Mouse (Mus musculus) limb, embryonic 11.5 days (tissue): ENCODE results near the gene Cryz. TPM values are rescaled to one million over a fixed set of nuclear protein-coding genes. Genes with fewer than 3 reads are reported as not detected.
A peak's percentile ranks its signal among the peaks of the same experiment; 100 is the strongest.

Experiments
- ATAC-seq: fragments of 200-750 bp; cut with Nextera tagmentation; 2 replicates; pipeline ENCODE4 v1.8.0; 2017; ENCODE audit warnings: low read depth; ENCODE audit not compliant: insufficient number of reproducible peaks, low FRiP score, low TSS enrichment
- DNase-seq: peaks from one replicate; pipeline ENCODE4 v3.0.0-alpha.2; 2015; ENCODE audit warnings: low spot score
- H3K27ac ChIP-seq: fragments of 300-500 bp; sonication (generic); replicated peaks from 2 replicates; pipeline ENCODE4 v1.5.1; 2014; ENCODE audit warnings: low read depth, mild to moderate bottlenecking, low read length
- H3K27me3 ChIP-seq: fragments of 300-500 bp; sonication (generic); 2 replicates; pipeline ENCODE4 v1.6.1; 2014; ENCODE audit warnings: mild to moderate bottlenecking, low read length, mixed read lengths; ENCODE audit not compliant: control insufficient read depth, insufficient read depth
- H3K36me3 ChIP-seq: fragments of 300-500 bp; sonication (generic); 2 replicates; pipeline ENCODE4 v1.6.1; 2014; ENCODE audit warnings: mild to moderate bottlenecking, low read length, moderate library complexity, mixed read lengths; ENCODE audit not compliant: control insufficient read depth, insufficient read depth
- H3K4me1 ChIP-seq: fragments of 300-500 bp; sonication (generic); 2 replicates; pipeline ENCODE4 v1.6.1; 2014; ENCODE audit warnings: low read length, mixed read lengths; ENCODE audit not compliant: control insufficient read depth, insufficient read depth
- H3K4me2 ChIP-seq: fragments of 300-500 bp; sonication (generic); 2 replicates; pipeline ENCODE4 v1.6.1; 2014; ENCODE audit warnings: low read depth, mild to moderate bottlenecking, moderate library complexity; ENCODE audit not compliant: severe bottlenecking
- H3K4me3 ChIP-seq: fragments of 300-500 bp; sonication (generic); 2 replicates; pipeline ENCODE4 v1.5.1; 2014; ENCODE audit warnings: low read depth, low read length
- H3K9ac ChIP-seq: fragments of 300-500 bp; sonication (generic); 2 replicates; pipeline ENCODE4 v1.6.1; 2014; ENCODE audit warnings: mild to moderate bottlenecking, low read length
- H3K9me3 ChIP-seq: fragments of 300-500 bp; sonication (generic); 2 replicates; pipeline ENCODE4 v1.6.1; 2016; ENCODE audit warnings: low read length; ENCODE audit not compliant: control insufficient read depth
- WGBS: fragments of 180-500 bp; shearing (Covaris S2); extraction: QIAGEN DNeasy Blood & Tissue Kit; methylation state at CpG from one replicate; pipeline ENCODE4 v1.1.7; 2014; 5-methylcytosine and 5-hydroxymethylcytosine counted together
- polyA plus RNA-seq: library from polyadenylated mRNA; unstranded; fragments of >200 nt; fragmentation: Nextera tagmentation; extraction: Ambion mirVana; gene quantifications from 2 replicates; pipeline ENCODE4 v1.2.1, GENCODE M21; 2014

Gene Cryz
- 29.0 and 29.2 TPM in 2 replicates for polyA plus RNA-seq

DNA sequence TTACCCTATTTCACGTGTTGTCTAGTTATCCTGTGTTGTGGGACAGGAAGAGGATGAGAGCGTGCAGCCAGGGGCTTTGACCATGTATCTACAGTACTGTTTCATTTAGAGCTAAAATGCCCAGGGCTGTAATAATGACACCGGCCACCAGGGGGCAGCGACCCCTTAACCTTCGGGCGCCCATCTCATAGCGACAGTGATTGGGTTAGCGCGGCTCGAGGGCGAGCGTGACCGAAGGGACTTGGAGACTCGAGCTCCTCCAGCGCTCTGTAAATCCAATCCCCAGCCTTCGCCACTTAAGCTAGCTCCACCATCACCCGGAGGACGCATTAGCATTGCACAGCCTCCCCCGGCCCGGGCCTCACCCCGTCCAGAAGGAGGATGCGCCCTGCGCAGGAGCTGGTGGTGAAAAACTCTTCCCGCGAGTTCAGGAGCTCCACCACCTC is at the start of gene Cryz:
Gene Cryz, plus strand, starts transcription at position 224 of the 446 bp plus-strand sequence.
- Histone ChIP-seq H3K4me3 (peak within 1 kb of the TSS; percentile 94), H3K4me2 (peak within 1 kb of the TSS; percentile 49), H3K27ac (peak within 1 kb of the TSS; percentile 90), H3K36me3 (peaks cover 5% of the 10 kb centered on the region; the same call in 1 of the 2 replicates), H3K4me1 (0 out of 2 replicates have a peak, but pooled peaks cover 2% of the 10 kb centered on the region), H3K9ac (peak within 1 kb of the TSS; percentile 96), H3K27me3 (no peaks in the 10 kb centered on the region), H3K9me3 (no peaks in the 10 kb centered on the region)
- ATAC-seq (peak; percentile 85), DNase-seq (peak; percentile 98)
- 0% methylated on average over 25 of the region's 25 CpGs for WGBS

DNA sequence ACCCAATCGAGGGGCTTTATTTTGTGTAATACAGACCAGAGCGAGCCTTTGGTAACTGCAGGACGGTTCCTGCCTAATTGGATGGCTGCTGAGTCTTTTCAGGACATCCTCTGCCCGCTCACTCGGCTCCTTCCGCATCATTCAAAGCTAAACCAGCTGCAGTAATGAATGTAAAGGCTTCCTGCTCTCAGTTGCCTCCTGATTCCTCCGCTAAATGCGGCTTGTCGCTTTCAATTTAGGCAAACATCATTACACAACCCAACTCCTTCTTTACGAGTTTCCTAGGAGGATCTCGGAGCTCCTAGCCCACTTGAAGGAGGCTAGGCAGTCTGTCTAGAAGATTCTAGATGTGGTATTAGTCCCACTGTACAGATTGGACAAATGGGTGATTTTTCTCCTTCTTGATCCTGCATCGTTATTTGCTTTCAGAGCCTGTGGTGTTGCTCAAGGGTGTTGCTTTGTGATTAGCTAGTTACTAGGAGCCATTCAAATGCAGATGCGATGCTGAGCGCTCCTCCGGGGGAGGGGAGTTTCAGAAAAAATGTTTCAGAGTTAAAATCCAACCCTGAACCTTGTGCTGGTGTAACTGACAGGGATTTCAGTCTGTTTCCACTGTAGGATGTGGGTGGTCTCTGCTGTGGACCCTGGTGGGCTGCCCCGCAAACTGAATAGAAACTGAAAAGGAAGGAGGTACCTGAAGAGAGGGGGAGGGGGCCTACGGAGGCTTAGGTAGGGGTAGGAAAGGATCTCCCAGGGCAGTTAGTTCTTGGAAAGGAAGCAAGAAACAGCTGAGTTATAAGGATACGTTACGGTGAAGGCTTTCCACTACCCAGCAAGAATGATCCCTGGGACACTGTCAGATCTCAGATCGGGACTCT is 48.7 kb upstream of the Cryz start:
- DNase-seq (peak; percentile 62), ATAC-seq (peak; percentile 44; the same call in 1 of the 2 replicates)
- WGBS: 4% methylated on average over 20 of the region's 20 CpGs
- Histone ChIP-seq H3K4me3 (no peak overlapping the region), H3K4me2 (peak overlapping the region; percentile 37), H3K9ac (no peak overlapping the region), H3K36me3 (no peaks in the 10 kb centered on the region), H3K27ac (no peak overlapping the region), H3K4me1 (peaks cover 16% of the 10 kb centered on the region), H3K9me3 (no peaks in the 10 kb centered on the region), H3K27me3 (peaks cover 2% of the 10 kb centered on the region; the same call in 1 of the 2 replicates)

- Histone ChIP-seq H3K4me2 (no peak overlapping the region), H3K27me3 (peaks cover 2% of the 10 kb centered on the region; the same call in 1 of the 2 replicates), H3K4me3 (no peak overlapping the region), H3K27ac (no peak overlapping the region), H3K9me3 (no peaks in the 10 kb centered on the region), H3K4me1 (peaks cover 16% of the 10 kb centered on the region), H3K36me3 (no peaks in the 10 kb centered on the region), H3K9ac (no peak overlapping the region)
- no peak for ATAC-seq
- WGBS: 2% methylated on average over 8 of the region's 8 CpGs
- peak; percentile 53 for DNase-seq
These were observed 47.6 kb upstream of the Cryz start for GRCm38 (mm10) chr3:154548868-154549301.

- peak; percentile 44 for DNase-seq
- H3K4me3 ChIP-seq: no peak overlapping the region
- no peak for ATAC-seq
- WGBS: 27% methylated on average over 17 of the region's 17 CpGs
- H3K9ac ChIP-seq: no peak overlapping the region
- no peaks in the 10 kb centered on the region for H3K9me3 ChIP-seq
- peaks cover 16% of the 10 kb centered on the region for H3K4me1 ChIP-seq
- no peak overlapping the region for H3K27ac ChIP-seq
- no peak overlapping the region for H3K4me2 ChIP-seq
- H3K36me3 ChIP-seq: no peaks in the 10 kb centered on the region
- H3K27me3 ChIP-seq: peaks cover 2% of the 10 kb centered on the region; the same call in 1 of the 2 replicates
These were observed 46.0 kb upstream of the Cryz start for GRCm38 (mm10) chr3:154550326-154551034.

DNA sequence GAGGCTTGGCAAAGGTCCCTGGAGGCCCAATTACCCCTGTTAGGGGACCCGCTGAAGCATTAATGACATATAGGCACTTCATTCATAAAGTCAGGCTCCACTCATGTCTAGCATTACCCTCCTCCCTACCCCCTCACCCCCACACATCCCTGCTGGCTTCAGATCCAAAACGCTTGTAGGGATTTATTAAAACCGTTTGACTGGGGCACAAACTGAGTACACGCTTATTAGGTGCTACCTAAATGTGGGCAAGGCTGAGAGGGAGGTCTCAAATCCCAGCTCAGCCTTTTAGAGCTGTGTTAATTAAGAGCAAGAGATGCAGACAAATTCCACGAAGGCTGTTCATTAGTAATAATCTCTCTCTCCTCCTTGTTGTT is 45.5 kb upstream of the Cryz start:
- Histone ChIP-seq H3K4me1 (peaks cover 16% of the 10 kb centered on the region), H3K27me3 (peaks cover 2% of the 10 kb centered on the region; the same call in 1 of the 2 replicates), H3K4me2 (no peak overlapping the region), H3K9ac (no peak overlapping the region), H3K27ac (no peak overlapping the region), H3K4me3 (no peak overlapping the region), H3K36me3 (no peaks in the 10 kb centered on the region), H3K9me3 (no peaks in the 10 kb centered on the region)
- DNase-seq: no peak
- WGBS: 6% methylated on average over 5 of the region's 5 CpGs
- no peak for ATAC-seq

DNA sequence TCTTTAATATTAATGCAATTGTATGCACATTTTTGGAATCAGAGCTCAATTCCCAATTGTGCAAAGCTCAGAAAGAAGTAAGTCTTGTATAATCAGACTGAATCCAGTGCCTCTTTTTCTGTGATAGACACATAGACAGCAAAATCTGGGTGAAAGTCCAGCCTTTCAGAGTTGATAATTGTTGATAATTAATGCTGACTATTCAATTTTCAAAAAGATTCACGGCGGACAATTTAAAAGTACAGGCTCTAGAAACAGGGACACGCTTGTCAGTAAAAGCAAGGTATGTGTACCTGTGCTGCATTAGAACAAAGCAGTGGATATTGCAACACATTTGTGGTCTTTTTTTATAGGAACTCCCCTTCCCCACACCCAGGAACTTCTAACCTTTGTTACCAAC is 34.3 kb upstream of the Cryz start:
- H3K27ac ChIP-seq: no peak overlapping the region
- 96% methylated on average over 3 of the region's 3 CpGs for WGBS
- ATAC-seq: no peak

GRCm38 (mm10) chr3:154565437-154565836 is 31.1 kb upstream of the Cryz start:
- ATAC-seq (no peak), DNase-seq (no peak)
- 67% methylated on average over 3 of the region's 3 CpGs for WGBS
- H3K4me2 ChIP-seq: no peak overlapping the region
- H3K9ac ChIP-seq: no peak overlapping the region
- no peaks in the 10 kb centered on the region for H3K4me1 ChIP-seq
- no peaks in the 10 kb centered on the region for H3K9me3 ChIP-seq
- no peak overlapping the region for H3K27ac ChIP-seq
- H3K4me3 ChIP-seq: no peak overlapping the region
- H3K36me3 ChIP-seq: no peaks in the 10 kb centered on the region
- H3K27me3 ChIP-seq: no peaks in the 10 kb centered on the region

More for the DNA sequence above, 34.3 kb upstream of the Cryz start:
- Histone ChIP-seq H3K36me3 (no peaks in the 10 kb centered on the region), H3K4me3 (no peak overlapping the region), H3K27me3 (no peaks in the 10 kb centered on the region), H3K4me1 (no peaks in the 10 kb centered on the region), H3K4me2 (no peak overlapping the region), H3K9me3 (no peaks in the 10 kb centered on the region), H3K9ac (no peak overlapping the region)
- no peak for DNase-seq

GRCm38 (mm10) chr3:154570029-154570575 is 26.4 kb upstream of the Cryz start:
- no peak for ATAC-seq
- no peak overlapping the region for H3K27ac ChIP-seq
- DNase-seq: no peak
- H3K27me3 ChIP-seq: no peaks in the 10 kb centered on the region
- H3K9me3 ChIP-seq: no peaks in the 10 kb centered on the region
- no peaks in the 10 kb centered on the region for H3K4me1 ChIP-seq
- H3K9ac ChIP-seq: no peak overlapping the region
- no peak overlapping the region for H3K4me2 ChIP-seq
- no peak overlapping the region for H3K4me3 ChIP-seq
- WGBS: 57% methylated on average over 14 of the region's 14 CpGs
- H3K36me3 ChIP-seq: no peaks in the 10 kb centered on the region
